Mouse (Mus musculus): ENCODE data around the gene Car3. TPM values are rescaled to one million over a fixed set of nuclear protein-coding genes. Genes with fewer than 3 reads are reported as not detected.

Car3 gene
- polyA plus RNA-seq, 1 experiment from 2014 or later = 19.8 TPM

- H3K4me3 ChIP-seq (ENCODE audit: low read depth, low read length) = peak overlapping the region; percentile 34
- H3K36me3 ChIP-seq (ENCODE audit: control insufficient read depth, insufficient read depth, low read length) = no peaks in the 10 kb centered on the region
- no peak for ATAC-seq (replicated peaks; ENCODE audit: insufficient number of reproducible peaks, low FRiP score, low TSS enrichment)
- H3K4me1 ChIP-seq (ENCODE audit: control insufficient read depth, insufficient read depth, low read length) = peaks cover 3% of the 10 kb centered on the region; the same call in 1 of the 2 replicates
- H3K4me2 ChIP-seq = peak overlapping the region; percentile 27; the same call in 1 of the 2 replicates
- WGBS (ENCODE audit: insufficient replicate concordance) = 81% methylated on average over 2 of the region's 2 CpGs
- H3K9ac ChIP-seq (ENCODE audit: low read depth, low read length) = no peak overlapping the region
- peak overlapping the region; percentile 50; the same call in 1 of the 2 replicates for H3K27ac ChIP-seq (ENCODE audit: low read depth, low read length)
- no peaks in the 10 kb centered on the region for H3K27me3 ChIP-seq (ENCODE audit: control insufficient read depth, insufficient read depth, low read length)
- no peaks in the 10 kb centered on the region for H3K9me3 ChIP-seq (replicated peaks; ENCODE audit: control insufficient read depth, low read length)
These were observed 25.2 kb downstream of the Car3 start for GRCm38 (mm10) chr3:14888549-14888948.

DNA sequence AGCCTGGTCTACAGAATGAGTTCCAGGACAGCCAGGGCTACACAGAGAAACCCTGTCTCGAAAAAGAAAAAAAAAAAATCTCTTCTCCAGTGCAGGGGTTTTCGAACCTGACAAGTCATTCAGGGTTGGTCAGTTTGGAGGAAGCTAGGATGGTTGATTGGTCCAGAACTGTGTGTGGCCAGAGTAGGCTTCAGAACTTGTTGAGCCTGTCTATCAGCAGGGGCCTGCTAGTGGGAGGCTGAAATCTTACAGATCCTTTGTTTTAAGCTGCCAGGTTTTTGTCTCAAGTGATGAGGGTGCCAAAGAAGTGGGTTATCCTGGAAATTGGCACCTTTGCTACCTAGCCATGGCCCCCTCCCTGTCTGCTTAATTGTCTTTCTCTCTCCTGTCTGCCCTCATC, 25.8 kb downstream of the Car3 start:
- Histone ChIP-seq H3K36me3 (ENCODE audit: control insufficient read depth, insufficient read depth, low read length) (no peaks in the 10 kb centered on the region), H3K4me2 (peak overlapping the region; percentile 41), H3K4me3 (ENCODE audit: low read depth, low read length) (peak overlapping the region; percentile 34), H3K9ac (ENCODE audit: low read depth, low read length) (0 out of 2 replicates have a peak overlapping the region, but pooled peaks have one; percentile 58), H3K27me3 (ENCODE audit: control insufficient read depth, insufficient read depth, low read length) (no peaks in the 10 kb centered on the region), H3K4me1 (ENCODE audit: control insufficient read depth, insufficient read depth, low read length) (peaks cover 3% of the 10 kb centered on the region; the same call in 1 of the 2 replicates), H3K9me3 (replicated peaks; ENCODE audit: control insufficient read depth, low read length) (no peaks in the 10 kb centered on the region), H3K27ac (ENCODE audit: low read depth, low read length) (peak overlapping the region; percentile 54; the same call in 1 of the 2 replicates)
- 55% methylated on average over 2 of the region's 2 CpGs for WGBS (ENCODE audit: insufficient replicate concordance)
- ATAC-seq (replicated peaks; ENCODE audit: insufficient number of reproducible peaks, low FRiP score, low TSS enrichment) = no peak

DNA sequence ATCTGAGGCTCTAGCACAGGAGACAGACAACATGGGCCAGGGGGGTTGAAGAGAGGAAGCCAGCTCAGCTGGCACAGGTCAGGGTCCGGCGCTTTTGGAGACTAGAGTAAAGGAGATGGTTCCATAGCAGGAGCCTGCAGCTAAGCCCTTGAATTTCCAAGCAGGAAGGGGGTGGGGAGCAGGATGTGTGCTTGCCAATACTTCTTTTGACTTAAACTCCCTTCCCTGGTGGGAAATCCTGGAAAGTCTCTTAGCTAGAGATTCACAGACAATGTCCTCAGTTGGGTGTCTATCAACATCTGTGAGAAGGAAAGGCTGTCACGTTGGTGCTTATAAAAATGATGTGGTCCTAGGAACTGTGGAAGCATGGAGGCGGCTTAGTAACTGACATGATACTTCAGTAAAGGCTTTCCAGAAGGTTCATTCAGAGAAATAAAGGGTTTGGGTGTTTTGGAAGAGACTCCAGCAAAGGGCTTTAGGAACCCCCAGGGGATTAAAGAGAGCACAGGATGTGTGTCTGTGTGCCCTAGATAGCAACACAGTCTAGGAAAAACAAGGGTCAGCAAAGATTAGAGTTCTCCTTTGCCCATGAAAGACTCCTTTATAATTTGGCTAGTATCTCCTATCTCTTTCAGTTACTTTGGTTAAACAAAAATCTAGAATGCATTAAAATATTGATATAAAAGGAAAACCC, 26.6 kb downstream of the Car3 start:
- Histone ChIP-seq H3K9ac (ENCODE audit: low read depth, low read length) (peak overlapping the region; percentile 58), H3K27me3 (ENCODE audit: control insufficient read depth, insufficient read depth, low read length) (no peaks in the 10 kb centered on the region), H3K9me3 (replicated peaks; ENCODE audit: control insufficient read depth, low read length) (no peaks in the 10 kb centered on the region), H3K4me3 (ENCODE audit: low read depth, low read length) (peak overlapping the region; percentile 34), H3K27ac (ENCODE audit: low read depth, low read length) (peak overlapping the region; percentile 54; the same call in 1 of the 2 replicates), H3K4me2 (peak overlapping the region; percentile 41), H3K36me3 (ENCODE audit: control insufficient read depth, insufficient read depth, low read length) (no peaks in the 10 kb centered on the region), H3K4me1 (ENCODE audit: control insufficient read depth, insufficient read depth, low read length) (peaks cover 3% of the 10 kb centered on the region; the same call in 1 of the 2 replicates)
- no peak for ATAC-seq (replicated peaks; ENCODE audit: insufficient number of reproducible peaks, low FRiP score, low TSS enrichment)
- WGBS (ENCODE audit: insufficient replicate concordance) = 31% methylated on average over 4 of the region's 4 CpGs

GRCm38 (mm10) chr3:14892991-14893390, 29.7 kb downstream of the Car3 start:
- ATAC-seq (replicated peaks; ENCODE audit: insufficient number of reproducible peaks, low FRiP score, low TSS enrichment) = no peak
- H3K4me3 ChIP-seq (ENCODE audit: low read depth, low read length) = no peak overlapping the region
- H3K27ac ChIP-seq (ENCODE audit: low read depth, low read length) = no peak overlapping the region
- no peaks in the 10 kb centered on the region for H3K9me3 ChIP-seq (replicated peaks; ENCODE audit: control insufficient read depth, low read length)
- WGBS (ENCODE audit: insufficient replicate concordance) = 82% methylated on average over 3 of the region's 3 CpGs
- no peak overlapping the region for H3K9ac ChIP-seq (ENCODE audit: low read depth, low read length)
- H3K4me2 ChIP-seq = no peak overlapping the region
- H3K27me3 ChIP-seq (ENCODE audit: control insufficient read depth, insufficient read depth, low read length) = no peaks in the 10 kb centered on the region
- no peaks in the 10 kb centered on the region; the same call in 1 of the 2 replicates for H3K4me1 ChIP-seq (ENCODE audit: control insufficient read depth, insufficient read depth, low read length)
- H3K36me3 ChIP-seq (ENCODE audit: control insufficient read depth, insufficient read depth, low read length) = no peaks in the 10 kb centered on the region

DNA sequence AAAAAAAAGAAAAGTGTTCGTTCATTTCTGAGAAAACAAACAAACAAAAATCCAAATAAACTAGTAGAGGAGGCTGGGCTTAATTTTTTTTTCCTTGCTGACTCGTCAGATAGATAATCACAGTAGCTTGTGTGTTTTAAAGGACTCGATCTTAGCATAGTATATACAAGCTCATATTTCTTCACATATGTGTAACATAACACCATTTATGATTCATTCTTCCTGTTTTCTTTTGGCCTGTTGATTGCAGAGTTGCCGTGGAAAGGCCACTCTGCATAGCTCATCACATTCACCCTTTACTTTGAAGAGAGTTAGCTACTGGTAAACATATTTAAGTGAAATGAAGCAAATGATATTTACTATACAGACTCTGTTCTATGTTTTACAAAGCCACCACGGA, 30.4 kb downstream of the Car3 start:
- Histone ChIP-seq H3K4me1 (ENCODE audit: control insufficient read depth, insufficient read depth, low read length) (no peaks in the 10 kb centered on the region; the same call in 1 of the 2 replicates), H3K9ac (ENCODE audit: low read depth, low read length) (no peak overlapping the region), H3K27ac (ENCODE audit: low read depth, low read length) (no peak overlapping the region), H3K36me3 (ENCODE audit: control insufficient read depth, insufficient read depth, low read length) (no peaks in the 10 kb centered on the region), H3K4me3 (ENCODE audit: low read depth, low read length) (no peak overlapping the region), H3K27me3 (ENCODE audit: control insufficient read depth, insufficient read depth, low read length) (no peaks in the 10 kb centered on the region), H3K9me3 (replicated peaks; ENCODE audit: control insufficient read depth, low read length) (no peaks in the 10 kb centered on the region), H3K4me2 (no peak overlapping the region)
- WGBS (ENCODE audit: insufficient replicate concordance) = 76% methylated on average over 5 of the region's 5 CpGs
- ATAC-seq (replicated peaks; ENCODE audit: insufficient number of reproducible peaks, low FRiP score, low TSS enrichment) = no peak

GRCm38 (mm10) chr3:14895333-14895732, 32.0 kb downstream of the Car3 start:
- Histone ChIP-seq H3K9me3 (replicated peaks; ENCODE audit: control insufficient read depth, low read length) (no peaks in the 10 kb centered on the region), H3K36me3 (ENCODE audit: control insufficient read depth, insufficient read depth, low read length) (no peaks in the 10 kb centered on the region), H3K27me3 (ENCODE audit: control insufficient read depth, insufficient read depth, low read length) (no peaks in the 10 kb centered on the region), H3K4me3 (ENCODE audit: low read depth, low read length) (no peak overlapping the region), H3K9ac (ENCODE audit: low read depth, low read length) (no peak overlapping the region), H3K4me2 (no peak overlapping the region), H3K4me1 (ENCODE audit: control insufficient read depth, insufficient read depth, low read length) (no peaks in the 10 kb centered on the region), H3K27ac (ENCODE audit: low read depth, low read length) (no peak overlapping the region)
- ATAC-seq (replicated peaks; ENCODE audit: insufficient number of reproducible peaks, low FRiP score, low TSS enrichment) = no peak
- 90% methylated on average over 3 of the region's 3 CpGs for WGBS (ENCODE audit: insufficient replicate concordance)

- Histone ChIP-seq H3K4me1 (ENCODE audit: control insufficient read depth, insufficient read depth, low read length) (no peaks in the 10 kb centered on the region), H3K9ac (ENCODE audit: low read depth, low read length) (no peak overlapping the region), H3K27ac (ENCODE audit: low read depth, low read length) (no peak overlapping the region), H3K9me3 (replicated peaks; ENCODE audit: control insufficient read depth, low read length) (no peaks in the 10 kb centered on the region), H3K4me3 (ENCODE audit: low read depth, low read length) (no peak overlapping the region), H3K27me3 (ENCODE audit: control insufficient read depth, insufficient read depth, low read length) (no peaks in the 10 kb centered on the region), H3K36me3 (ENCODE audit: control insufficient read depth, insufficient read depth, low read length) (0 out of 2 replicates have a peak, but pooled peaks cover 2% of the 10 kb centered on the region), H3K4me2 (no peak overlapping the region)
- 71% methylated on average over 6 of the region's 6 CpGs for WGBS (ENCODE audit: insufficient replicate concordance)
- no peak for ATAC-seq (replicated peaks; ENCODE audit: insufficient number of reproducible peaks, low FRiP score, low TSS enrichment)
These were observed 34.5 kb downstream of the Car3 start for GRCm38 (mm10) chr3:14897770-14898169.

DNA sequence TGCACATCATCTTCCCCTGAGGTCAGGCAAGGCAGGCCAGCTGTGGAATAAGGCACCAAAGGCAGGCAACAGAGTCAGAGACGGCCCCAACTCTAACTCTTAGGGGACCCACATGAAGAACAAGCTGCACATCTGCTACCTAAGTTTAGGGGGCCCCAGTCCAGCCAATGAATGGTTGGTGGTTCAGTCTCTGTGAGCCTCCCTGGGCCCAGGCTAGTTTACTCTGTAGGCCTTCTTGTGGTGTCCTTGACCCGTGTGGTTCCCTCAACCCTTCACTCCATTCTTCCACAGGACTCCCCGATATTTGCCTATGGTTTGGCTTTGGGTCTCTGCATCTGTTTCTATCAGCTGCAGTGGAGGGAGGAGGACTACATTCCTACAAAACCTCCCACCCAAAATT, 40.1 kb downstream of the Car3 start:
- Histone ChIP-seq H3K9ac (ENCODE audit: low read depth, low read length) (no peak overlapping the region), H3K9me3 (replicated peaks; ENCODE audit: control insufficient read depth, low read length) (no peaks in the 10 kb centered on the region), H3K4me1 (ENCODE audit: control insufficient read depth, insufficient read depth, low read length) (no peaks in the 10 kb centered on the region), H3K27ac (ENCODE audit: low read depth, low read length) (no peak overlapping the region), H3K27me3 (ENCODE audit: control insufficient read depth, insufficient read depth, low read length) (no peaks in the 10 kb centered on the region), H3K4me2 (no peak overlapping the region), H3K4me3 (ENCODE audit: low read depth, low read length) (no peak overlapping the region), H3K36me3 (ENCODE audit: control insufficient read depth, insufficient read depth, low read length) (0 out of 2 replicates have a peak, but pooled peaks cover 2% of the 10 kb centered on the region)
- WGBS (ENCODE audit: insufficient replicate concordance) = 88% methylated on average over 3 of the region's 3 CpGs
- no peak for ATAC-seq (replicated peaks; ENCODE audit: insufficient number of reproducible peaks, low FRiP score, low TSS enrichment)

GRCm38 (mm10) chr3:14904165-14904564, 40.9 kb downstream of the Car3 start:
- Histone ChIP-seq H3K27me3 (ENCODE audit: control insufficient read depth, insufficient read depth, low read length) (no peaks in the 10 kb centered on the region), H3K4me3 (ENCODE audit: low read depth, low read length) (no peak overlapping the region), H3K9me3 (replicated peaks; ENCODE audit: control insufficient read depth, low read length) (no peaks in the 10 kb centered on the region), H3K27ac (ENCODE audit: low read depth, low read length) (no peak overlapping the region), H3K4me1 (ENCODE audit: control insufficient read depth, insufficient read depth, low read length) (no peaks in the 10 kb centered on the region), H3K36me3 (ENCODE audit: control insufficient read depth, insufficient read depth, low read length) (0 out of 2 replicates have a peak, but pooled peaks cover 2% of the 10 kb centered on the region), H3K4me2 (no peak overlapping the region), H3K9ac (ENCODE audit: low read depth, low read length) (no peak overlapping the region)
- no peak for ATAC-seq (replicated peaks; ENCODE audit: insufficient number of reproducible peaks, low FRiP score, low TSS enrichment)
- WGBS (ENCODE audit: insufficient replicate concordance) = 64% methylated on average over 3 of the region's 3 CpGs

Measured in heart, embryonic 11.5 days (tissue).